8 mouse cellular contexts compared by ENCODE assay signal in the genomic region with DNA sequence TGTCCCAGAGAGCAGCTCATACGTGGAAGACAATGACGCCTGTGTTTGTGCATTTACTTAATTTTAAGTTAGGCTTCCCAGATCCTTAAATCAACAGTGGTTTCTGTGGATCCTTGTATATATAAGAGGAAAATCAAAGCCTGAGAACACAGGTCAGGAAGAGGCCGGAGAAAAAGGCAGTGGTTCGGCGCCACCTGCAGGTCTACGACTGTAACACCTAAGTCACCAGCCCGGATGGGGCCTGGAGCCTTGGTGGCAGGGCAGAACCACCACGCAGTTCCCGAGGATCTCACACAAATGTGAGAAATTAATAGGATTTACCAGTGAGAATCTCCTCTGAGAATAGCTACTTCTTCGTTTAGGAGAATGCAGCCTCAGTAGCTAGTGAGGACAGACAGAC.
DNase-seq lines count a peak whose midpoint lies in the region.

No protein-coding gene starts in this region.

- no peaks in the 10 kb centered on the region for H3K27me3 ChIP-seq in heart, embryonic 10.5 days (ENCODE audit: insufficient read depth, poor library complexity, severe bottlenecking)

- peak; percentile 37 for DNase-seq in heart, postnatal 4 days
- DNase-seq in heart, embryonic 10.5 days (ENCODE audit: low spot score), result no peak
- DNase-seq in 3134 (ENCODE audit: extremely low read depth, insufficient read length, low spot score), result peak; percentile 34
- peak; percentile 34 to 54 for DNase-seq in adrenal gland, adult 18-20 months (ENCODE audit: low spot score in 2 of 2)
- peak; percentile 37 for DNase-seq in embryo, embryonic 11.5 days (ENCODE audit: low read depth, low spot score)
- peak; percentile 46 to 51 for DNase-seq in layer of hippocampus, postnatal 14 days (ENCODE audit: low spot score in 2 of 2)
- DNase-seq in right cerebral cortex, postnatal 25 days, result peak; percentile 33
- no peak for DNase-seq in urinary bladder, adult 2 months (ENCODE audit: low spot score)

- no peak overlapping the region for H3K4me3 ChIP-seq in heart, embryonic 10.5 days

- H3K27ac ChIP-seq in heart, embryonic 10.5 days, result no peak overlapping the region

- H3K4me1 ChIP-seq in heart, embryonic 10.5 days, result no peaks in the 10 kb centered on the region

- H3K9me3 ChIP-seq in heart, embryonic 10.5 days, result no peaks in the 10 kb centered on the region

- 23% methylated on average over 10 of the region's 10 CpGs for WGBS in heart, embryonic 10.5 days

- no peaks in the 10 kb centered on the region for H3K36me3 ChIP-seq in heart, embryonic 10.5 days

Comparison
In these comparisons a context has a peak if more than half of its experiments do, and no peak if none do; other contexts are left out.
1. DNase-seq: peak in heart, postnatal 4 days (single experiment), 3134 (single experiment), adrenal gland, adult 18-20 months (2 of 2), embryo, embryonic 11.5 days (single experiment), layer of hippocampus, postnatal 14 days (2 of 2) and right cerebral cortex, postnatal 25 days (single experiment); none in heart, embryonic 10.5 days (single experiment) and urinary bladder, adult 2 months (single experiment).